Mouse (Mus musculus) kidney, postnatal 36 days (tissue): ENCODE data around the gene Kbtbd2.
A peak's percentile ranks its signal among the peaks of the same experiment; 100 is the strongest.

Source experiments
- DNase-seq, 2 experiments: peaks; one replicate each; pipeline ENCODE4 v3.0.0; 2021 to 2022; ENCODE audit warnings: mixed read lengths in 2 of 2

Kbtbd2 gene

DNA sequence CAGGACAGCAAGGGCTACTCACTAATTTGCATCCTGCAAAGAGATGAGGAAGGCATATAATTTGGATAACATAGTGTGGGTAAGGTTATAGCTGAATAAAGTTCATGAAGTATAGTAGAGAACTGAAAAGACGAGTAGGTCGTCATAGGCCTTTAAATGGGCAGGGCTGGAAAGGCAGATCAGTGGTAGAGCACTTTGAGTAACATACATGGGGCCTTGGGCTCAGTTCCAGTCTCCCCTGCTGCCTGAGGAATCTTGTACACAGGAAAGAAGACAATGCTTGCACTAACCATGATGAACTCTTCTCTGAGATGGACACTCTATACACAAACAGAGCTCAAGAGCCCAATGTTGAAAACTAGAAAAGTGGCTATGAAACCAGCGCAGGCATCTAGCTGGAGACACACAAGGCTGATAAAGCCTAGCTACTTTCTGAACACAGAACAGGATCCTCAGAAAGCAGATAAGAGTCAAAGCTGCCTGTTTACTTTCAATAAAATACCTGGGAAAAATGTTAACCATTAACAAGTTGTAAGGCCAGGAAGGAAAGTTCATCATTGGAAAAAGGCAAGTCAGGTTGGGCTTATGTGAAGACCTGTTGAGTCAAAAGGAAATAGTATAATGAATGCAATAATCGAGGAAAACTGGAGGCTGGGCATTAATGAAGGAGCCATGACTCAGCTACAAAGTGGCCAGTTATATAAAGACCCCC lies 13.9 kb downstream of the Kbtbd2 start:
- DNase-seq = no peak

DNA sequence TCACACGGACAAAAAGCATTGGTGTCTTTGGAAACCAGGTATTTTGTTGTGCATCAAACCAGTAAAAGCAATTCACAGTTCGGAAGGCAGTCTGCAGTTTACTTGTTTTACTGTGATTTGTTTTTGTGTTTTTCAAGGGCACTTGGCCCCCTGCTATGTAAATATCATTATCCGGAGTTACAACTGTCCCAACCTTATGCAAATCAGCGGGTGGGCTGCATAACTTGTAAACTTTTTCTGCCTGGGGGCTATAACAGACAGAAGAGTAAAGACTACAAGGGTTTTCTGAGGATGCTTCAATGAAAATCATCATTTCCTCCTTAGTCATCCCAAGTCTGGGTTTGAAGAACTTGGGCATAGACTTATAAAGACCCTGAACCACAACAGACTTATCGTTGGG lies 18.0 kb downstream of the Kbtbd2 start:
- no peak for DNase-seq

DNA sequence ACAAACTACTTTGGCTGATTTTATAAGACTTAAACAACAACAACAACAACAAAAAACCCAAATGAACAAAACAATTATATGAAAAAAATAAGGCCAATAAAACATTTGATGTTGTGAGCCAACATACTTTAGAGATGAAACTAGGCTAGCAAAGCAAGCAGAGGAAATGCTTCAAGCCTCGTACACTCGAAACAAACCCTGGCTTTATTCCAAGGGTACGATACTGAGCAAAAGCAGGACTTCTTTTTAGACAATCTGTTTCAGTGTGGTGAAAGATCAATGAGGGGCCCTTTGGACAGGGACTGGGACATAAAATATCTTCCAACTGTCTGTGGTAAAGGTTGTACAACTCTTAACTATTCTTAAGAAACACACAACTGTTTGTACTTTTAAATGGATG lies 21.8 kb downstream of the Kbtbd2 start:
- no peak for DNase-seq

- DNase-seq = no peak
These were observed 31.9 kb downstream of the Kbtbd2 start for GRCm38 (mm10) chr6:56765696-56766095.

- DNase-seq = no peak
These were observed 32.3 kb downstream of the Kbtbd2 start for GRCm38 (mm10) chr6:56765265-56765664.

DNA sequence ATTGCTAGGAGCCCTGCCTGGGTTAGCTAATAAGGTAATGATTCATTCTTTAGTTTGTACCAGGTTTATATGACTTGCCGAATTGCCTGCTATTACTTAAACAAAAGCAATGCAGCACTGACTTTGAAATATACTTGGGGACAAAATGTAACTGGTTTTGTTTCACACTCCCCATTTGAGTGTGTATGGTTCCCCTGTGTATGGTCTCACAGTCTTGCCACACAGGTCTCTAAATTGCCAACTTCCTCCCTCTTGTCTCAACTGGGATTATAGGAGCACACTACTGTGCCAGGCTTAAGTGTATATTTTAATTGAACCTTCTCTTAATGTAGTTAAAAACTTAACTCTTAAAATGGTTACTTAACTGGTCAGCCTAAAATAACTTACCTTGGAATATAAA lies 38.3 kb downstream of the Kbtbd2 start:
- no peak for DNase-seq

- DNase-seq = no peak
These were observed 41.5 kb downstream of the Kbtbd2 start for GRCm38 (mm10) chr6:56756117-56756516.

GRCm38 (mm10) chr6:56753719-56754118 lies 43.9 kb downstream of the Kbtbd2 start:
- no peak for DNase-seq

GRCm38 (mm10) chr6:56745950-56746543 lies 51.6 kb downstream of the Kbtbd2 start:
- DNase-seq = peak in 1 of 2 experiments; percentile 6

- no peak for DNase-seq
These were observed 65.1 kb downstream of the Kbtbd2 start for GRCm38 (mm10) chr6:56732545-56732944.
